Mouse (Mus musculus): ENCODE measurements around the gene Trank1. TPM values are rescaled to one million over a fixed set of nuclear protein-coding genes. Genes with fewer than 3 reads are reported as not detected.

The Trank1 gene
- polyA plus RNA-seq (2012; rRNA removed): 6.0 TPM in 2 replicates

GRCm38 (mm10) chr9:111311031-111311842, at the start of gene Trank1:
Gene Trank1 (plus strand): TSS chr9:111311739.

GRCm38 (mm10) chr9:111271434-111272160, 39.9 kb upstream of the Trank1 start, which contains the start of the genes Mlh1 and Epm2aip1:
Gene Mlh1 (minus strand): TSS chr9:111271791.
Gene Epm2aip1 (plus strand): TSS chr9:111271929.

GRCm38 (mm10) chr9:111438904-111439835, 127.6 kb downstream of the Trank1 start, which contains the start of gene Dclk3:
Gene Dclk3 (plus strand): TSS chr9:111439081.

Other genes with a start within 250 kb of the Trank1 start
- 12.1 and 17.7 TPM in 2 replicates for gene Lrrfip2, start 194.1 kb upstream of the Trank1 start, polyA plus RNA-seq (2012; rRNA removed)
- 16.8 and 16.9 TPM in 2 replicates for gene Mlh1, start 39.9 kb upstream of the Trank1 start, polyA plus RNA-seq (2012; rRNA removed)
- 10.4 and 13.9 TPM in 2 replicates for gene Epm2aip1, start 39.8 kb upstream of the Trank1 start, polyA plus RNA-seq (2012; rRNA removed)
- gene Dclk3, start 127.3 kb downstream of the Trank1 start, polyA plus RNA-seq (2012; rRNA removed): 0.76 and 0.93 TPM in 2 replicates